Mouse (Mus musculus) neural tube, embryonic 11.5 days (tissue): Measurements from ENCODE around the gene Inpp4a. TPM values are rescaled to one million over a fixed set of nuclear protein-coding genes. Genes with fewer than 3 reads are reported as not detected.

Source experiments
- ATAC-seq: fragments of 200-750 bp; cut with Nextera tagmentation; 2 replicates; pipeline ENCODE4 v1.8.0; 2017; ENCODE audit warnings: moderate number of reproducible peaks, mild to moderate bottlenecking, moderate TSS enrichment, moderate library complexity; ENCODE audit not compliant: insufficient read depth, low FRiP score, low TSS enrichment
- DNase-seq: peaks from one replicate; pipeline ENCODE4 v3.0.0-alpha.2; 2015; ENCODE audit warnings: low spot score
- H3K27ac ChIP-seq: fragments of 300-500 bp; sonication (generic); 2 replicates; pipeline ENCODE4 v1.5.1; 2014; ENCODE audit warnings: low read depth, mild to moderate bottlenecking, low read length
- H3K27me3 ChIP-seq: fragments of 300-500 bp; sonication (generic); 2 replicates; pipeline ENCODE4 v1.6.1; 2014; ENCODE audit warnings: mild to moderate bottlenecking, low read length, mixed read lengths; ENCODE audit not compliant: control insufficient read depth, insufficient read depth
- H3K36me3 ChIP-seq: fragments of 300-500 bp; sonication (generic); 2 replicates; pipeline ENCODE4 v1.6.1; 2014; ENCODE audit warnings: mild to moderate bottlenecking, low read length, moderate library complexity, mixed read lengths; ENCODE audit not compliant: control insufficient read depth, insufficient read depth
- H3K4me1 ChIP-seq: fragments of 300-500 bp; sonication (generic); 2 replicates; pipeline ENCODE4 v1.6.1; 2014; ENCODE audit warnings: low read length, mixed read lengths; ENCODE audit not compliant: control insufficient read depth, insufficient read depth
- H3K4me2 ChIP-seq: fragments of 300-500 bp; sonication (generic); 2 replicates; pipeline ENCODE4 v1.6.1; 2014; ENCODE audit warnings: low read depth, mild to moderate bottlenecking, moderate library complexity
- H3K4me3 ChIP-seq: fragments of 300-500 bp; sonication (generic); 2 replicates; pipeline ENCODE4 v1.5.1; 2014; ENCODE audit warnings: low read depth, low read length
- H3K9ac ChIP-seq: fragments of 300-500 bp; sonication (generic); 2 replicates; pipeline ENCODE4 v1.6.1; 2014; ENCODE audit warnings: mild to moderate bottlenecking, low read length
- H3K9me3 ChIP-seq: fragments of 300-500 bp; sonication (generic); 2 replicates; pipeline ENCODE4 v1.6.1; 2016; ENCODE audit warnings: low read length; ENCODE audit not compliant: control insufficient read depth
- WGBS: fragments of 180-500 bp; shearing (Covaris S2); extraction: QIAGEN DNeasy Blood & Tissue Kit; methylation state at CpG from one replicate; pipeline ENCODE4 v1.1.7; 2014; 5-methylcytosine and 5-hydroxymethylcytosine counted together
- polyA plus RNA-seq: library from polyadenylated mRNA; unstranded; fragments of >200 nt; fragmentation: Nextera tagmentation; extraction: Ambion mirVana; gene quantifications from 2 replicates; pipeline ENCODE4 v1.2.1, GENCODE M21; 2014

Gene Inpp4a
- polyA plus RNA-seq, 1 experiment from 2014 or later = 25.8 TPM

- WGBS = 73% methylated on average over 3 of the region's 3 CpGs
- H3K4me3 ChIP-seq = no peak overlapping the region
- no peak overlapping the region for H3K27ac ChIP-seq
- DNase-seq = no peak
- no peaks in the 10 kb centered on the region for H3K4me1 ChIP-seq
- ATAC-seq = no peak
- H3K27me3 ChIP-seq = no peaks in the 10 kb centered on the region
- H3K9me3 ChIP-seq = no peaks in the 10 kb centered on the region
- H3K36me3 ChIP-seq = no peaks in the 10 kb centered on the region
- no peak overlapping the region for H3K4me2 ChIP-seq
- H3K9ac ChIP-seq = no peak overlapping the region
These were observed 33.1 kb downstream of the Inpp4a start for GRCm38 (mm10) chr1:37332756-37333155.

- no peaks in the 10 kb centered on the region for H3K36me3 ChIP-seq
These were observed 34.2 kb downstream of the Inpp4a start for GRCm38 (mm10) chr1:37333741-37334440.

GRCm38 (mm10) chr1:37336022-37336421 lies 36.4 kb downstream of the Inpp4a start:
- Histone ChIP-seq H3K9ac (no peak overlapping the region), H3K4me3 (no peak overlapping the region), H3K27ac (no peak overlapping the region), H3K27me3 (no peaks in the 10 kb centered on the region), H3K4me2 (no peak overlapping the region), H3K9me3 (no peaks in the 10 kb centered on the region), H3K36me3 (no peaks in the 10 kb centered on the region), H3K4me1 (no peaks in the 10 kb centered on the region)
- ATAC-seq (no peak), DNase-seq (no peak)
- WGBS = 59% methylated on average over 2 of the region's 2 CpGs

More at GRCm38 (mm10) chr1:37333741-37334440, 34.2 kb downstream of the Inpp4a start:
- no peak overlapping the region for H3K4me2 ChIP-seq
- no peak overlapping the region for H3K4me3 ChIP-seq
- no peaks in the 10 kb centered on the region for H3K27me3 ChIP-seq
- no peak for DNase-seq
- 90% methylated on average over 4 of the region's 4 CpGs for WGBS
- H3K9ac ChIP-seq = no peak overlapping the region
- no peak overlapping the region for H3K27ac ChIP-seq
- H3K4me1 ChIP-seq = no peaks in the 10 kb centered on the region
- no peak for ATAC-seq
- no peaks in the 10 kb centered on the region for H3K9me3 ChIP-seq

GRCm38 (mm10) chr1:37336794-37337193 lies 37.1 kb downstream of the Inpp4a start:
- no peak overlapping the region for H3K9ac ChIP-seq
- no peak overlapping the region for H3K4me2 ChIP-seq
- H3K36me3 ChIP-seq = no peaks in the 10 kb centered on the region
- H3K4me1 ChIP-seq = no peaks in the 10 kb centered on the region
- H3K4me3 ChIP-seq = no peak overlapping the region
- WGBS = 39% methylated on average over 2 of the region's 2 CpGs
- DNase-seq (no peak), ATAC-seq (no peak)
- no peak overlapping the region for H3K27ac ChIP-seq
- H3K27me3 ChIP-seq = no peaks in the 10 kb centered on the region
- no peaks in the 10 kb centered on the region for H3K9me3 ChIP-seq

- DNase-seq (no peak), ATAC-seq (no peak)
- H3K36me3 ChIP-seq = no peaks in the 10 kb centered on the region
- H3K4me2 ChIP-seq = no peak overlapping the region
- no peaks in the 10 kb centered on the region for H3K4me1 ChIP-seq
- whole genome bisulfite sequencing = 76% methylated on average over 9 of the region's 9 CpGs
- no peak overlapping the region for H3K9ac ChIP-seq
- H3K27ac ChIP-seq = no peak overlapping the region
- no peaks in the 10 kb centered on the region for H3K9me3 ChIP-seq
- H3K4me3 ChIP-seq = no peak overlapping the region
- no peaks in the 10 kb centered on the region for H3K27me3 ChIP-seq
These were observed 37.6 kb downstream of the Inpp4a start for GRCm38 (mm10) chr1:37337273-37337672.

GRCm38 (mm10) chr1:37339144-37339543 lies 39.5 kb downstream of the Inpp4a start:
- Histone ChIP-seq H3K36me3 (no peaks in the 10 kb centered on the region), H3K27me3 (no peaks in the 10 kb centered on the region), H3K27ac (no peak overlapping the region), H3K4me1 (no peaks in the 10 kb centered on the region), H3K9ac (no peak overlapping the region), H3K4me2 (no peak overlapping the region), H3K4me3 (no peak overlapping the region), H3K9me3 (no peaks in the 10 kb centered on the region)
- no peak for ATAC-seq
- DNase-seq = no peak
- 91% methylated on average over 8 of the region's 8 CpGs for WGBS

GRCm38 (mm10) chr1:37341347-37341746 lies 41.7 kb downstream of the Inpp4a start:
- ATAC-seq (no peak), DNase-seq (no peak)
- H3K4me2 ChIP-seq = no peak overlapping the region
- no peak overlapping the region for H3K27ac ChIP-seq
- H3K9me3 ChIP-seq = no peaks in the 10 kb centered on the region
- H3K9ac ChIP-seq = no peak overlapping the region
- H3K27me3 ChIP-seq = no peaks in the 10 kb centered on the region
- H3K4me3 ChIP-seq = no peak overlapping the region
- 81% methylated on average over 5 of the region's 5 CpGs for WGBS
- no peaks in the 10 kb centered on the region for H3K4me1 ChIP-seq
- H3K36me3 ChIP-seq = no peaks in the 10 kb centered on the region

- Histone ChIP-seq H3K36me3 (no peaks in the 10 kb centered on the region), H3K9me3 (no peaks in the 10 kb centered on the region), H3K9ac (no peak overlapping the region), H3K27ac (no peak overlapping the region), H3K4me3 (no peak overlapping the region), H3K4me1 (no peaks in the 10 kb centered on the region), H3K4me2 (no peak overlapping the region), H3K27me3 (no peaks in the 10 kb centered on the region)
- DNase-seq = no peak
- 69% methylated on average over 4 of the region's 4 CpGs for WGBS
- no peak for ATAC-seq
These were observed 42.2 kb downstream of the Inpp4a start for GRCm38 (mm10) chr1:37341914-37342313.

- no peaks in the 10 kb centered on the region for H3K36me3 ChIP-seq
- WGBS = 94% methylated on average over 8 of the region's 8 CpGs
- H3K9me3 ChIP-seq = no peaks in the 10 kb centered on the region
- H3K4me3 ChIP-seq = no peak overlapping the region
- no peaks in the 10 kb centered on the region for H3K4me1 ChIP-seq
- no peak overlapping the region for H3K4me2 ChIP-seq
- no peaks in the 10 kb centered on the region for H3K27me3 ChIP-seq
- H3K27ac ChIP-seq = no peak overlapping the region
- H3K9ac ChIP-seq = no peak overlapping the region
- DNase-seq (no peak), ATAC-seq (no peak)
These were observed 42.9 kb downstream of the Inpp4a start for GRCm38 (mm10) chr1:37342524-37342923.
